Mouse (Mus musculus): ENCODE measurements around the gene Glis2.
A peak's percentile ranks its signal among the peaks of the same experiment; 100 is the strongest.

The Glis2 gene

GRCm38 (mm10) chr16:4655251-4655734 is 60.8 kb downstream of the Glis2 start:
- no peak for DNase-seq (ENCODE audit: inconsistent age in 2 of 2, low spot score in 1 of 2)

- peak in 1 of 2 experiments; percentile 45 for DNase-seq (ENCODE audit: inconsistent age in 2 of 2, low spot score in 1 of 2)
Observed at GRCm38 (mm10) chr16:4655764-4656570, 61.5 kb downstream of the Glis2 start.

DNA sequence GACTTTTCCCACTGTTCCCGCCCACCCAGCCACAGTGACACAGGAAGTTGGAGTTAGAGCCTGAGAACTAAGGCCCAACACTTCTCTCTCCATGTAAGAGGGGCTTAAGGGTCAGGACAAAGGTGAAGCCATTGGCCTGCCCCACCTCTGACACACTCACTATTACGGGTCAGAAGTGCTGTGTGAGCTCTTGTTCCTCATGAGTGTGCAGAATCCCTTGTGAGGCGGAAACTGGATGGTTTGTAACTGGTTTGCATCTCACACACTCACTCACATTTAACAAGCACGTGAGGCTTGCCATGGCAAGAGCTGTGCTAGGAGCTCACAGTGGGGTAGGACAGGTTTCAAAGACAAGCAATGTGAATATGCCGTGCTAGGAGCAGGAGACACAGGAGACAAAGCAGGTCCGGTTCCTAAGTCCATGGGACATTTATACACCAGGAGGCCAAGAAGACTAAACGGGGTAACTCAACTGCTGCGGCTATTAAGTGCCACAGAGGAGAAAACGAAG is 62.1 kb downstream of the Glis2 start:
- DNase-seq (ENCODE audit: inconsistent age in 2 of 2, low spot score in 1 of 2), result no peak

GRCm38 (mm10) chr16:4658781-4659245 is 64.3 kb downstream of the Glis2 start:
- peak in 1 of 2 experiments; percentile 26 for DNase-seq (ENCODE audit: inconsistent age in 2 of 2, low spot score in 1 of 2)

DNA sequence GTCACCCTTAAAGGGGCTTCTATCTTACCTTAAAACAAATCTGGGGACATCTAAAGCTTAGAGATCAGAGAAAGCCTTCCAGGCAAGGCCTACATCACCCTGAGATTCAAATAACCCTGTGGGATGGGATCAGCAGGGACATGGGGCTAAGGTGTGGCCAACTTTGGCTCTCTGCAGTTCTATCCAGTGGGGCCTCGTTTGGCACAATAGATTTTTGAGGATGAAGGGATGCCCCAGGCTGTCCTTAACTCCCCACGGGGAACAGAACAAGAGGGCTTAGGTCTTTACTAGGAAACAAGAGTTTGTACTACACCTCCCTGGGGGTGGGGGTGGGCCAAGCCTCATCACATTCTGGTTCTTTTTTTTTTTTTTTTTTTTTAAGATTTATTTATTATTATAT is 64.8 kb downstream of the Glis2 start:
- no peak for DNase-seq (ENCODE audit: inconsistent age in 2 of 2, low spot score in 1 of 2)

- no peak for DNase-seq (ENCODE audit: inconsistent age in 2 of 2, low spot score in 1 of 2)
Observed at GRCm38 (mm10) chr16:4661605-4662004, 67.1 kb downstream of the Glis2 start.

DNA sequence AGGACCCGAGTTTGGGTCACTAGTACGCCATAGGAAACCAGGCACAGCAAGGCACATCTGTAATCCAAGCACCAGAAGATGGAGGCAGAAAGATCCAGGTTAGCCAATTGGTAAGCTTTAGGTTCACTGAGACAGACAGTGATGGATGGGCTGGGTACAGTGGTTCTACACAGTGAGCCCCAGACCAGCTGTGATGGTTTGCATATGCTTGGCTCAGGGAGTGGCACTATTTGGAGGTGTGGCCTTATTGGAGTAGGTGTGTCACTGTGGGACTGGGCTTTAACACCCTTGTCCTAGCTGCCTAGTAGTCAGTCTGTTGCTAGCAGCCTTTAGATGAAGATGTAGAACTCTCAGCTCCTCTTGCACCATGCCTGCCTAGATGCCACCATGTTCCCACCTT is 69.3 kb downstream of the Glis2 start:
- DNase-seq (ENCODE audit: inconsistent age in 2 of 2, low spot score in 1 of 2), result no peak

DNA sequence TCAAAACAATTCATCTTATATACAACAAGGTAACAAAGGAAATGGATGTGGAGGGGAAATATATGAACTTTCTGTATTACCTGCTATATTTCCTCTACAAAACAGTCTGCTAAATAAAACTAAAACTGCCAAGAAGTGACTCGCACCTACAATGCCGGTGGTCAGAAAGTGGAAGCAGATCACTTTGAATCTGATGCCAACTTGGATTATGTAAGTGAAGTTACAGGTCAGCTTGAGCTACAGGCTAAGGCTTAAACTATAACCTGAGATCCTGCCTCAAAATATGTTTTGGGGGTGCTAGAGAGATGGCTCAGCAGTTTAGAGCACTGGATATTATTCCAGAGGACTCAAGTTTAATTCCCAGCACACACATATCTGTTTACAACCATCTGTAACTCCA is 71.2 kb downstream of the Glis2 start:
- DNase-seq (ENCODE audit: inconsistent age in 2 of 2, low spot score in 1 of 2), result peak in 1 of 2 experiments; percentile 23

GRCm38 (mm10) chr16:4667190-4667808 is 72.8 kb downstream of the Glis2 start:
- DNase-seq (ENCODE audit: inconsistent age in 2 of 2, low spot score in 1 of 2), result peak; percentile 83 to 95

DNA sequence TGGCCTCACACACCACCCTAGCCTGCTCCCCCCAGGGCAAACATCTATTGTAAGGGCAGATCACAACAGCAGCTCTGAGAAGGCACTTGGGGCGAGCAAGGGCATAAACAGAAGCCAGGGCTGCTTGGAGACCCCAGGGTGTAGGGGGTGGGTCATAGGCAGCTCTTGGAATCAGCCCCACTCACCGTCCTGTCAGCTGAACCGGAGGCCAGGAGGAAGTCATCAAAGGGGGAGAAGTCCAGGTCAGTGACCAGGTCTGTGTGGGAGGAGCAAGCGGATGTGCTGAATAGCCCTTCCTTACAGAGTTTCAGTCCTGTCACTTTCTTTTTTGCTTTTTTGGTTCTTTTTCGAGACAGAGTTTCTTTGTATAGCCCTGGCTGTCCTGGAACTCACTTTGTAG is 75.8 kb downstream of the Glis2 start:
- no peak for DNase-seq (ENCODE audit: inconsistent age in 2 of 2, low spot score in 1 of 2)

GRCm38 (mm10) chr16:4674091-4674490 is 79.6 kb downstream of the Glis2 start:
- DNase-seq (ENCODE audit: inconsistent age in 2 of 2, low spot score in 1 of 2), result no peak
